ENCODE assay signal across 8 mouse cellular contexts in the genomic region with DNA sequence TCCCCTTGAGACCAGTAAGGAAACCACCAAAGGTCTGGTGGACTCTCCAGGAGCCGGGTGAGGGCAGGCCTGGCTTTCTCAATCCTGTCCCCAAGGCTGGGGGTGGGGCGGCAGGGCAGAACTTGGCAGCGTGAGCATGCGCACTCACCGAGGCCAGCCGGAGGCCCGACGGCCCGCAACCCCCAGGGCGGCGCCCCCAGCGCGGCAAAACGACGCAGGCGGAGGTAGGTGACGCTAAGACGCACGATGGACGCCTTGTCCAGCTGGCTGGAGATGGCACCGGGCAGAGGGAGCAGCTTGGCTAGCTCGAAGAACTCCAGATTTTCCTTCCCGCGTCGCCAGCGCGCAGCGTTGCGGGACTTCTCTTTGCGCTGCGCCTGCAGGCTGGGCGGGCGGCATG. TPM values are rescaled to one million over a fixed set of nuclear protein-coding genes. Genes with fewer than 3 reads are reported as not detected.
DNase-seq lines count a peak whose midpoint lies in the region; ATAC-seq lines count a peak whose summit lies in the region.

No protein-coding gene starts in this region.

- peak overlapping the region; percentile 35 for H3K4me2 ChIP-seq in embryonic facial prominence, embryonic 15.5 days (replicated peaks)
- H3K4me2 ChIP-seq in limb, embryonic 12.5 days = peak overlapping the region; percentile 50
- H3K4me2 ChIP-seq in neural tube, embryonic 12.5 days (replicated peaks) = peak overlapping the region; percentile 40

- H3K27me3 ChIP-seq in embryonic facial prominence, embryonic 15.5 days = peaks cover 71% of the 10 kb centered on the region
- peaks cover 92% of the 10 kb centered on the region for H3K27me3 ChIP-seq in limb, embryonic 12.5 days
- peaks cover 75% of the 10 kb centered on the region for H3K27me3 ChIP-seq in neural tube, embryonic 12.5 days (replicated peaks)

- H3K9ac ChIP-seq in embryonic facial prominence, embryonic 15.5 days = no peak overlapping the region
- H3K9ac ChIP-seq in limb, embryonic 12.5 days (replicated peaks) = 0 out of 2 replicates have a peak overlapping the region, but pooled peaks have one; percentile 23
- H3K9ac ChIP-seq in neural tube, embryonic 12.5 days = no peak overlapping the region

- WGBS in embryonic facial prominence, embryonic 15.5 days = 6% methylated on average over 33 of the region's 33 CpGs
- 6% methylated on average over 33 of the region's 33 CpGs for WGBS in limb, embryonic 12.5 days
- 4% methylated on average over 33 of the region's 33 CpGs for WGBS in neural tube, embryonic 12.5 days

- H3K4me1 ChIP-seq in embryonic facial prominence, embryonic 15.5 days = peaks cover 25% of the 10 kb centered on the region; the same call in 1 of the 2 replicates
- peaks cover 25% of the 10 kb centered on the region for H3K4me1 ChIP-seq in limb, embryonic 12.5 days (replicated peaks)
- H3K4me1 ChIP-seq in neural tube, embryonic 12.5 days = peaks cover 23% of the 10 kb centered on the region

- peak; percentile 46 to 54 for DNase-seq in kidney, postnatal 4 days
- no peak for DNase-seq in kidney, adult 8-10 months
- no peak for DNase-seq in layer of hippocampus, postnatal 36 days
- no peak for DNase-seq in frontal cortex, postnatal 14 days (ENCODE audit: low spot score in 2 of 2)
- DNase-seq in urinary bladder, postnatal 10 days (ENCODE audit: low spot score) = no peak

- H3K27ac ChIP-seq in embryonic facial prominence, embryonic 15.5 days (replicated peaks) = no peak overlapping the region
- H3K27ac ChIP-seq in limb, embryonic 12.5 days = no peak overlapping the region
- H3K27ac ChIP-seq in neural tube, embryonic 12.5 days = no peak overlapping the region

- H3K4me3 ChIP-seq in embryonic facial prominence, embryonic 15.5 days (replicated peaks) = peak overlapping the region; percentile 18
- H3K4me3 ChIP-seq in limb, embryonic 12.5 days (replicated peaks) = peak overlapping the region; percentile 33
- H3K4me3 ChIP-seq in neural tube, embryonic 12.5 days = no peak overlapping the region

- ATAC-seq in embryonic facial prominence, embryonic 15.5 days (ENCODE audit: insufficient number of reproducible peaks, low FRiP score, low TSS enrichment, low read depth) = no peak
- ATAC-seq in limb, embryonic 12.5 days (ENCODE audit: insufficient number of reproducible peaks, insufficient read depth, low FRiP score, low TSS enrichment, low read depth) = no peak
- no peak for ATAC-seq in neural tube, embryonic 12.5 days (ENCODE audit: low FRiP score, low read depth)

- no peaks in the 10 kb centered on the region for H3K36me3 ChIP-seq in embryonic facial prominence, embryonic 15.5 days
- H3K36me3 ChIP-seq in limb, embryonic 12.5 days = no peaks in the 10 kb centered on the region
- H3K36me3 ChIP-seq in neural tube, embryonic 12.5 days = no peaks in the 10 kb centered on the region

- H3K9me3 ChIP-seq in embryonic facial prominence, embryonic 15.5 days (replicated peaks) = no peaks in the 10 kb centered on the region
- 0 out of 2 replicates have a peak, but pooled peaks cover 11% of the 10 kb centered on the region for H3K9me3 ChIP-seq in limb, embryonic 12.5 days
- H3K9me3 ChIP-seq in neural tube, embryonic 12.5 days = no peaks in the 10 kb centered on the region

RNA-seq across cellular contexts. Expression of gene Npas1, which starts 3.1 kb away (rescaled TPM):
- polyA plus RNA-seq in embryonic facial prominence, embryonic 15.5 days (2015; fragmentation: Nextera tagmentation; extraction: Ambion mirVana) = 0.33 and 0.47 TPM in 2 replicates
- polyA plus RNA-seq in limb, embryonic 12.5 days (2016; fragmentation: Nextera tagmentation; extraction: Ambion mirVana) = 0.42 and 0.44 TPM in 2 replicates
- polyA plus RNA-seq in neural tube, embryonic 12.5 days (2016; fragmentation: Nextera tagmentation; extraction: Ambion mirVana) = 1.0 and 1.4 TPM in 2 replicates
- total RNA-seq in layer of hippocampus, postnatal 36 days (2021) = 10 to 100 TPM; 17.9 to 20.2 TPM

RNA-seq across cellular contexts. Expression of gene Tmem160, which starts 21.9 kb away (rescaled TPM):
- 48.6 and 49.6 TPM in 2 replicates for polyA plus RNA-seq in embryonic facial prominence, embryonic 15.5 days (2015; fragmentation: Nextera tagmentation; extraction: Ambion mirVana)
- 59.7 and 62.0 TPM in 2 replicates for polyA plus RNA-seq in limb, embryonic 12.5 days (2016; fragmentation: Nextera tagmentation; extraction: Ambion mirVana)
- 58.5 and 66.6 TPM in 2 replicates for polyA plus RNA-seq in neural tube, embryonic 12.5 days (2016; fragmentation: Nextera tagmentation; extraction: Ambion mirVana)
- total RNA-seq in layer of hippocampus, postnatal 36 days (2021) = 10 to 100 TPM; 61.4 to 77.2 TPM

Comparison
In these comparisons a context has a peak if more than half of its experiments do, and no peak if none do; other contexts are left out.
1. DNase-seq: peak in kidney, postnatal 4 days (2 of 2); none in kidney, adult 8-10 months (0 of 2), layer of hippocampus, postnatal 36 days (0 of 2), frontal cortex, postnatal 14 days (0 of 2) and urinary bladder, postnatal 10 days (single experiment).
2. Peak in every context shown above with its lines, with median percentiles within 50 percentile points of each other: H3K4me2 ChIP-seq.